Mouse (Mus musculus): ENCODE measurements around the gene Ccdc163. TPM values are rescaled to one million over a fixed set of nuclear protein-coding genes. Genes with fewer than 3 reads are reported as not detected.
A peak's percentile ranks its signal among the peaks of the same experiment; 100 is the strongest.
"Not testable (repeated sequence)": the region's sequence is repeated elsewhere in the genome, so short reads cannot be mapped to it uniquely, and the experiment has no call there.

The Ccdc163 gene
- polyA plus RNA-seq, 1 experiment from 2014 or later = 35.1 TPM

GRCm38 (mm10) chr4:116669291-116669690 lies 39.0 kb upstream of the Ccdc163 start:
- Histone ChIP-seq H3K4me3 (ENCODE audit: low read depth, low read length) (no peak overlapping the region), H3K9me3 (ENCODE audit: low read depth, low read length) (no peaks in the 10 kb centered on the region), H3K36me3 (ENCODE audit: insufficient read depth) (no peaks in the 10 kb centered on the region), H3K27ac (ENCODE audit: low read depth) (no peak overlapping the region), H3K4me2 (no peak overlapping the region), H3K4me1 (ENCODE audit: insufficient read depth) (no peaks in the 10 kb centered on the region), H3K27me3 (ENCODE audit: insufficient read depth, low read length) (no peaks in the 10 kb centered on the region), H3K9ac (no peak overlapping the region)
- ATAC-seq (ENCODE audit: insufficient read depth) (no peak), DNase-seq (peak; percentile 32)
- peak; percentile 44 for TF ChIP-seq CTCF (IDR thresholded peaks at IDR 0.05; ENCODE audit: low read depth)
- 49% methylated on average over 2 of the region's 2 CpGs for WGBS

- Histone ChIP-seq H3K27ac (ENCODE audit: low read depth) (no peak overlapping the region), H3K9me3 (ENCODE audit: low read depth, low read length) (no peaks in the 10 kb centered on the region), H3K4me2 (no peak overlapping the region), H3K4me1 (ENCODE audit: insufficient read depth) (no peaks in the 10 kb centered on the region), H3K27me3 (ENCODE audit: insufficient read depth, low read length) (no peaks in the 10 kb centered on the region), H3K36me3 (ENCODE audit: insufficient read depth) (no peaks in the 10 kb centered on the region), H3K9ac (no peak overlapping the region), H3K4me3 (ENCODE audit: low read depth, low read length) (no peak overlapping the region)
- TF ChIP-seq CTCF (IDR thresholded peaks at IDR 0.05; ENCODE audit: low read depth) = no peak
- peak; percentile 77 for DNase-seq
- 17% methylated on average over 2 of the region's 2 CpGs for WGBS
- peak; percentile 94 for ATAC-seq (ENCODE audit: insufficient read depth)
These were observed 35.5 kb upstream of the Ccdc163 start for GRCm38 (mm10) chr4:116672785-116673184.

GRCm38 (mm10) chr4:116674761-116675160 lies 33.5 kb upstream of the Ccdc163 start:
- not testable (repeated sequence) for H3K9ac ChIP-seq; H3K4me1 ChIP-seq (ENCODE audit: insufficient read depth); DNase-seq; H3K4me3 ChIP-seq (ENCODE audit: low read depth, low read length); H3K36me3 ChIP-seq (ENCODE audit: insufficient read depth); ATAC-seq (ENCODE audit: insufficient read depth); H3K27me3 ChIP-seq (ENCODE audit: insufficient read depth, low read length); H3K4me2 ChIP-seq; H3K27ac ChIP-seq (ENCODE audit: low read depth); H3K9me3 ChIP-seq (ENCODE audit: low read depth, low read length)
- WGBS = 85% methylated on average over 6 of the region's 6 CpGs

GRCm38 (mm10) chr4:116676027-116676426 lies 32.3 kb upstream of the Ccdc163 start:
- Histone ChIP-seq H3K9ac (no peak overlapping the region), H3K27ac (ENCODE audit: low read depth) (no peak overlapping the region), H3K4me2 (no peak overlapping the region), H3K4me1 (ENCODE audit: insufficient read depth) (no peaks in the 10 kb centered on the region), H3K36me3 (ENCODE audit: insufficient read depth) (no peaks in the 10 kb centered on the region), H3K9me3 (ENCODE audit: low read depth, low read length) (no peaks in the 10 kb centered on the region), H3K4me3 (ENCODE audit: low read depth, low read length) (no peak overlapping the region), H3K27me3 (ENCODE audit: insufficient read depth, low read length) (no peaks in the 10 kb centered on the region)
- DNase-seq (no peak), ATAC-seq (ENCODE audit: insufficient read depth) (no peak)
- WGBS = 79% methylated on average over 3 of the region's 3 CpGs
- no peak for TF ChIP-seq CTCF (IDR thresholded peaks at IDR 0.05; ENCODE audit: low read depth)

DNA sequence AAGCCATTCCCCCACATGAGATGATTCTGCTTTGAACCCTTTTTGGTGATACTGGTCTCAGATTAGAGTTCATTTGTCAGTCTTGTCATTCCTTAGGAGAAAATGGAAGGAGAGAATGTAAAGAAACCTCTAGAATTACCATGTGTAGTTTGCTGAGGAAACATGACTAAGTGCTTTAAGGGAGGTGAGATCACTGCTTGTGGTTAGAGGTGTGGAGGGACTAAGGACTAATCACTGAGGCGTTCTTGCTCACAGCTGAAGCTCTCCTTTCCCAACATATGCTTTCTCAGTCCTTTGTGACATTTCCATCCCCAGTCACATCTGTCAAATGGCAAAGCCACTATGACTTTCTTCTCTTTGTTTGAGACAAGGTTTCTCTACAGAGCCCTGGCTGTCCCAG lies 30.5 kb upstream of the Ccdc163 start:
- no peak overlapping the region for H3K27ac ChIP-seq (ENCODE audit: low read depth)
- no peaks in the 10 kb centered on the region for H3K4me1 ChIP-seq (ENCODE audit: insufficient read depth)
- ATAC-seq (ENCODE audit: insufficient read depth) (no peak), DNase-seq (no peak)
- no peaks in the 10 kb centered on the region for H3K27me3 ChIP-seq (ENCODE audit: insufficient read depth, low read length)
- H3K4me3 ChIP-seq (ENCODE audit: low read depth, low read length) = no peak overlapping the region
- no peak overlapping the region for H3K4me2 ChIP-seq
- no peak overlapping the region for H3K9ac ChIP-seq
- H3K36me3 ChIP-seq (ENCODE audit: insufficient read depth) = no peaks in the 10 kb centered on the region
- TF ChIP-seq CTCF (IDR thresholded peaks at IDR 0.05; ENCODE audit: low read depth) = no peak
- H3K9me3 ChIP-seq (ENCODE audit: low read depth, low read length) = no peaks in the 10 kb centered on the region
- WGBS = 69% methylated on average over 1 of the region's 1 CpGs

DNA sequence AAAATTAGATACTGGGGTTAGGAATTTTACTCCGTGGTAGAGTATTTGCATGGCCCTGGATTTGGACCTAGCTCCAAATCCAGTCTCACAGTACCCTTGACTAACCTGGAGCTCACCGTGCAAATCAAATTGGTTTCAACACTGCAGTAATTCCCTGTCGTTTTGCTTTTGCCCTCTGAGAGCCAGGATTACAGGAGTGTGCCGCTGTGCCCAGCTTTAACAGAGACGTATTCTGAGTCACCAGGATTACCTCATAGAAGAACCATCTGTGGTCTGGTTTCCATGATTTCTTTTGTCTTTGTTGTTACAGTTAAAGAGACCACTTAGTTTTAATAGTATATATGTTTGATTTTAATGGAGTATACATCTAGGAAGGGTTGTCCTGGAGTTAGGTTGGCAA lies 29.2 kb upstream of the Ccdc163 start:
- DNase-seq (no peak), ATAC-seq (ENCODE audit: insufficient read depth) (no peak)
- Histone ChIP-seq H3K27ac (ENCODE audit: low read depth) (no peak overlapping the region), H3K9me3 (ENCODE audit: low read depth, low read length) (no peaks in the 10 kb centered on the region), H3K27me3 (ENCODE audit: insufficient read depth, low read length) (no peaks in the 10 kb centered on the region), H3K36me3 (ENCODE audit: insufficient read depth) (no peaks in the 10 kb centered on the region), H3K9ac (no peak overlapping the region), H3K4me2 (no peak overlapping the region), H3K4me3 (ENCODE audit: low read depth, low read length) (no peak overlapping the region), H3K4me1 (ENCODE audit: insufficient read depth) (no peaks in the 10 kb centered on the region)
- WGBS = 73% methylated on average over 5 of the region's 5 CpGs
- TF ChIP-seq CTCF (IDR thresholded peaks at IDR 0.05; ENCODE audit: low read depth) = no peak

GRCm38 (mm10) chr4:116680521-116680920 lies 27.8 kb upstream of the Ccdc163 start:
- not testable (repeated sequence) for H3K4me1 ChIP-seq (ENCODE audit: insufficient read depth); H3K4me3 ChIP-seq (ENCODE audit: low read depth, low read length); DNase-seq; H3K4me2 ChIP-seq; H3K27me3 ChIP-seq (ENCODE audit: insufficient read depth, low read length); ATAC-seq (ENCODE audit: insufficient read depth); H3K27ac ChIP-seq (ENCODE audit: low read depth); H3K9me3 ChIP-seq (ENCODE audit: low read depth, low read length); H3K9ac ChIP-seq; H3K36me3 ChIP-seq (ENCODE audit: insufficient read depth)
- WGBS = 83% methylated on average over 4 of the region's 4 CpGs

- no peak for TF ChIP-seq CTCF (IDR thresholded peaks at IDR 0.05; ENCODE audit: low read depth)
- no peak for DNase-seq
- Histone ChIP-seq H3K27ac (ENCODE audit: low read depth) (no peak overlapping the region), H3K9me3 (ENCODE audit: low read depth, low read length) (no peaks in the 10 kb centered on the region), H3K9ac (no peak overlapping the region), H3K4me2 (no peak overlapping the region), H3K36me3 (ENCODE audit: insufficient read depth) (peaks cover 14% of the 10 kb centered on the region), H3K4me3 (ENCODE audit: low read depth, low read length) (no peak overlapping the region), H3K27me3 (ENCODE audit: insufficient read depth, low read length) (no peaks in the 10 kb centered on the region), H3K4me1 (ENCODE audit: insufficient read depth) (peaks cover 4% of the 10 kb centered on the region; the same call in 1 of the 2 replicates)
- ATAC-seq (ENCODE audit: insufficient read depth) = no peak
- WGBS = 73% methylated on average over 4 of the region's 4 CpGs
These were observed 24.4 kb upstream of the Ccdc163 start for GRCm38 (mm10) chr4:116683957-116684356.

All from lung, embryonic 14.5 days (tissue).